Mouse (Mus musculus): ENCODE measurements at regions not wholly inside any gene's neighbourhood (a gene's known extent, or its start where the extent isn't known, plus 50 kb on each side); places are given as distances from the start of the nearest gene placed in this dataset.

DNA sequence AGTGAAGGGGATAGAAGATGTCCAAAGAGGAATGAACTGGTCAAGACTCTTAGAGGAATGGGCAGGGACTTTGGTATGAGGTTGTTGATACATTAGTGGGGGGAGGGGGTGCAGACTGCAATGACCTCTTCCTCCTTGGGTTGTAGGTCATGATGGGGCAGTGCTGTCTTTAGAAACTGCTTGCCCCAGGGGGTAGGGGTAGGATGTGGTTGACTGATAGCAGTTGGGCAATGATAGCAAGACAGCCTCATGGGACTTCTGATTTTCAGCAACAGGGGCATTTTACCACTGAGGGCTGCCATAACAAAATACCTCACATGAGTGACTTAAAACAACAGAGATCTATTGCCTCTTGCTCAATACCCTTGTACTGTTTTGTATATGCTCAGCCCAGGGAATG, 63.5 kb upstream of the 1700017B05Rik start:
- CTCF ChIA-PET = no interaction called here

DNA sequence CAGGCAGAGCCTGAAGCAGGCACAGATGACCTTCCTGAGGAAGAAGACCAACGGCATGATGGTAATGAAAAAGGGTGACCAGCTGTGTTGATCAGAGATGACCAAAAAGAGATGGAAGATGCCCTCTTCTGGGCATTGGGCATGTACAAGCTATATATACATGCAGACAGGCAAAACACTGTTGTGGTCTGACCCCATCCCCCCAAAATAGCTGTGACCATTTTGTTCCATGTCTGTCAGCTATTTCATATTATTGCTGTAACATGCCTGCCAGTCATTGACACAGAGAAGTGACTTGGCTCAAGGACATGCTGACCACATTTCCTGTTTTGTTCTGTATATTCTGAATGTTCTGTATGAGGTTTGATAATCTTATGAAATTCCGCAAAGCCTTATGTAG, 56.6 kb upstream of the 1700017B05Rik start:
- CTCF ChIA-PET = no interaction called here

DNA sequence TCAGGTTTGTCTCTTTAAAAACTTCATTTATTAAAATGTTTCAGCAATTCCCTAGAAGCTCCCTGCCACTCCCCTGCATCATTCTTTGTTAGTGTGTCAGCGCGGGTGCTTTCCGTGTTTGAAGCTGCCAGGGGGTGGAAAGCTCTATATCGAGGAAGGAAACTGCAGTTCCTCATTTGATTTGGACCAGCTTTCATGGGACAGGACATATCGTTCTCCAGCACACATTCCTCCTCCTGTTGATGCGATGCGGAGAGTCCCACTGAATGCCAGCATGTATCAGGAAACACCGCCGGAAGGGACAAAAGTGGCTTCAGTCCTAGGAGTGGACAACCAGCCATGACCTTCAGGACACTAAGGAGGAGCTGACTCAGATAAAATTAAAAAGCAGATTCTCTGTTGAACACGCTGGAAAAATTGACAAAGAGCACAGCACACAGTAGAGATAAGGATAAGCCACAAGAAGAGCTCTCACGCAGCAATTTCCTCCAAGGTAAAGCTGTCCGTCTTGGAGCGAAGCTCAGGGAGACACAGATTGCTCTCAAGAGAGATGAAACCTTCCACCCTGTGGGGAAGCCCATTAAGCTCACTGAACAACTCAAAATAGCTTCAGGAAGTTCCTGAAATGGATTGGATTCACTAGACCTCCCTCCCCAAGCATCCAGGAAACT, 55.3 kb upstream of the 1700017B05Rik start:
- CTCF ChIA-PET = interaction anchor here (0.6 kb wide), 1 partner anchor 18 kb away, joined by 9 read pairs; no protein-coding TSS in a partner anchor

DNA sequence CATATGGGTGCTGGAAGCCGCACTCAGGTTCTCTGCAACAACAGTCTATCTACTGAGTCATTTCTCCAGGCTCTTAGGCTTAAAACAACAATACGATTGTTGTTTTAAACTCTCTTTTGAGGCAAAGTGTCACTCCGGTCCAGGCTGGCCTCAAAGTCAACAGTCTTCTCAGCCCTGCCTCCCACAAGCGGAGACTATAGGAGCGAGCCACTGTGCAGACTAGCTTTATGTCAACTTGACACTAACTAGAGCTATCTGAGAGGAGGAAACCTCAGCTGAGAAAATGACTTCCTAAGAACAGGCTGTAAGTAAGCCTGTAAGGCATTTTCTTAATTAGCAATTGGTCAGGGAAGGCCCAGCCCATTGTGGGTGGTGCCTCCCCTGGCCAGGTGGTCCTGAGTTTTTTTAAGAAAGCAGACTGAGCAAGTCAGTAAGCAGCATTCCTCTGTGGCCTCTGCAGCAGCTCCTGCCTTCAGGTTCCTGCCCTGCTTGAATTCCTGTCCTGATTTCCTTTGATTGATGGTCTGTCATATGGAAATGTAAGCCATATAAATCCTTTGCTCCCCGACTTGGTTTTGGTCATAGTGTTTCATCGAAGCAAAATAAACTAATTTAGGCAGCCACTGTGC, 52.7 kb upstream of the 1700017B05Rik start:
- CTCF ChIA-PET = no interaction called here

DNA sequence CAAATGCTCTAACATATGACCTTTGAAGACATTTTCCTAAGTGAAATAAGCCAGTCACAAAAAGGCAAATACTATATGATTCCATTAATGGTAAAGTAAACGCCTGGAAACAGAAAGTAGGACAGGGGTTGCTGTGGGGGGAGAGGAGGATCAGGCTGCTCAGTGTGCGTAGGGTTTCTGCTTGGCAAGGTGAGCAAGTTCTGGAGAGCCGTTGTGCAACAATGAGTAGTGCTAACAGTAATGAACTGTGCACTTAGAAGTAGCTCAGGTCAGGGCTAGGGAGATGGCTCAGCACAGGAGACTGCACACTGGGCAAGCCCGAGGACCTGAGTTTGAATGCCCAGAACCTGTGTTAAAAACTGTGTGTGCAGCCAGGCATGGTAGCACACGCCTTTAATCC, 51.5 kb upstream of the 1700017B05Rik start:
- CTCF ChIA-PET = no interaction called here

DNA sequence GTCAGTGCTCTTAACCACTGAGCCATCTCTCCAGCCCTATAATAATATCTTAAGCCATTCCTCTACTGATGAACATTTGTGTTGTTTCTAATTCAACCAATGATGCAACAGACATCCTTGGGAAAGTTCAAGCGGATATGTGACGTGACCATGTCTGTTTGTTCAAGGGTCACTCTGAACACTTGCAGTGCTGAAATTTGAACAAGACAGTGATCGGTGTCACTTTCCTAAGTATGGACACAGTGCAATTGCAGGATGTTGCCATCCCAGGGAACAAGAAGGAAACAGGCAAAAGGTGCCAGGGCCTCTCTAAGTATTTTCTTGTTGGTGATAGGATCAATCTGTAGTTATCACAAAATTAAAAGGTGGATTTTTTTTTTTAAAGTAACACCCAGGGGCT, 50.1 kb upstream of the 1700017B05Rik start:
- CTCF ChIA-PET = interaction anchor here (0.6 kb wide), 1 partner anchor 22 kb away, joined by 11 read pairs; no protein-coding TSS in a partner anchor
